In the genomic region with DNA sequence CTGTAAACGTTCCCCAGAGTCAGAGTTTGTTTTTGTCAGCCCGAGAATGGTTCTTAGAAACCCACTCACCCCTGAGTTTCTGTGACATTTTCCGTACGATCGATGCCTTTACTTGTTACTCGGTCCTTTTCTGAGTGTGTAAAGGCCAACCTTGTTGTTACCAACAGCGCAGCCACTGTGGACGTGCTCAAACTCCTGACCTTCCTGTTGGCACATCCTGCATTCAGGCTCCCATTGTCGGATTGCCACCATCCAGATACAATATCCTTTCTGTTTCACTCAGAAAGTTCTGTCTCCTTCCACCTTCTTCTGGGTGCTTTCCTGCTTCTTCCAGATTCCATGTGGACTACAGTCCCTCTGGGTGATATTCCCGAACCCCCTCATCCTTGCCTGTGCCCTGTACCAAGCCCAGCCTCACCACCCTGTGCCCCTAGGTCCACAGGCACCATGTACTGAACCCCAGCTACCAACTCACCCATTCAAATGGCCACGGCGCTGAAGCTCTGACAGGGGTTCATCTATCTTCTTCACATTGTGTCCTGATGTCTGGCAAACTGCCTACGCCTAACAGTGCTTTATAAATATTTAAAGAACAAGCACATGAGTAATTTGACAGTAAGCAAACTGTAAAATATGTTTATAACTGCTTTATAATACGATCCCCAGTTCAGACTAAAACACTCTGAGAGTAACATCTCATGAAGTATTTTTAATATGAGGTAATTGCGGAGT, we compare ENCODE assay signal across 18 mouse cellular contexts.
"Had no signal": no experiment of that assay in that cellular context is flagged by ENCODE, and none has a peak within 500 bp of the region (broad histone marks: within the 10 kb centered on the region; RNA-seq: fewer than 3 reads in every experiment).

No protein-coding gene starts in this region.

- H3K27me3 ChIP-seq: liver, embryonic 13.5 days; midbrain, embryonic 12.5 days; midbrain, embryonic 15.5 days; neural tube, embryonic 12.5 days had no signal

- H3K36me3 ChIP-seq: liver, embryonic 13.5 days; midbrain, embryonic 12.5 days; midbrain, embryonic 15.5 days; neural tube, embryonic 12.5 days; stomach, embryonic 15.5 days had no signal

- H3K9me3 ChIP-seq: liver, embryonic 13.5 days; midbrain, embryonic 12.5 days; midbrain, embryonic 15.5 days; neural tube, embryonic 12.5 days; stomach, embryonic 15.5 days had no signal

- H3K4me3 ChIP-seq: left cerebral cortex, adult 2 months; liver, embryonic 13.5 days; midbrain, embryonic 12.5 days; midbrain, embryonic 15.5 days; neural tube, embryonic 12.5 days; stomach, embryonic 15.5 days had no signal

- H3K9ac ChIP-seq: liver, embryonic 13.5 days; midbrain, embryonic 12.5 days; midbrain, embryonic 15.5 days; neural tube, embryonic 12.5 days; stomach, embryonic 15.5 days had no signal

- H3K27ac ChIP-seq: left cerebral cortex, adult 2 months; liver, embryonic 13.5 days; macrophage; midbrain, embryonic 12.5 days; midbrain, embryonic 15.5 days; neural tube, embryonic 12.5 days; stomach, embryonic 15.5 days had no signal

- ATAC-seq: inflammation-experienced regulatory T-cells, adult 6 months; intestine, embryonic 16.5 days; midbrain, embryonic 15.5 days had no signal

- H3K4me1 ChIP-seq: liver, embryonic 13.5 days; midbrain, embryonic 12.5 days; midbrain, embryonic 15.5 days; neural tube, embryonic 12.5 days had no signal

- H3K4me2 ChIP-seq: liver, embryonic 13.5 days; midbrain, embryonic 12.5 days; midbrain, embryonic 15.5 days; neural tube, embryonic 12.5 days; stomach, embryonic 15.5 days had no signal

- DNase-seq: kidney, adult 18-20 months; kidney, adult 9 months; kidney, postnatal 14 days; kidney, postnatal 4 days; layer of hippocampus, postnatal 36 days; liver, embryonic 13.5 days; retina, postnatal 1 day; right cerebral cortex, postnatal 25 days; spleen, adult 18-20 months; thymus, postnatal 25 days had no signal
